Mouse (Mus musculus): ENCODE measurements around the gene Acbd4.

DNA sequence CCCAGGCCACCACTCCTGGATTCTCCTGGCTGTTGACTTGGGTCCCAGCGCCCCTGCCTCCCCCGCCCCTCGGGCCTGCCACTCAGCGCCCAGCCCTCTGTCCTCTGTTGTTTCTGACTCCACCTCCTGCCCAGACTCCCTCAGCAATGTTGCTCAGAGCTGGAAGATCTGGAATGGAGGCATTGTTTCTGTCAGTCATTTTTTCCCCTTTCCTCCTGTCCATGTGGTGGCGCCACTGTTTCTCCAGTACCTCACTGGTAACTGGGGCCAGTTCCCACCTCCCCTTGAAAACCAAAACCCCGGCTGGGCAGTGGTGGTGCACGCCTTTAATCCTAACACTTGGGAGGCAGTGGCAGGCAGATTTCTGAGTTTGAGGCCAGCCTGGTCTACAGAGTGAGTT, 60.0 kb downstream of the Acbd4 start:
- TF ChIP-seq CTCF (IDR thresholded peaks at IDR 0.05; ENCODE audit: low read depth, low read length), result no peak
- no peak for TF ChIP-seq GATA2 (IDR thresholded peaks at IDR 0.05; ENCODE audit: borderline replicate concordance, low read depth, low read length)
